Mouse (Mus musculus): ENCODE measurements around the gene Btg3.

Gene Btg3

DNA sequence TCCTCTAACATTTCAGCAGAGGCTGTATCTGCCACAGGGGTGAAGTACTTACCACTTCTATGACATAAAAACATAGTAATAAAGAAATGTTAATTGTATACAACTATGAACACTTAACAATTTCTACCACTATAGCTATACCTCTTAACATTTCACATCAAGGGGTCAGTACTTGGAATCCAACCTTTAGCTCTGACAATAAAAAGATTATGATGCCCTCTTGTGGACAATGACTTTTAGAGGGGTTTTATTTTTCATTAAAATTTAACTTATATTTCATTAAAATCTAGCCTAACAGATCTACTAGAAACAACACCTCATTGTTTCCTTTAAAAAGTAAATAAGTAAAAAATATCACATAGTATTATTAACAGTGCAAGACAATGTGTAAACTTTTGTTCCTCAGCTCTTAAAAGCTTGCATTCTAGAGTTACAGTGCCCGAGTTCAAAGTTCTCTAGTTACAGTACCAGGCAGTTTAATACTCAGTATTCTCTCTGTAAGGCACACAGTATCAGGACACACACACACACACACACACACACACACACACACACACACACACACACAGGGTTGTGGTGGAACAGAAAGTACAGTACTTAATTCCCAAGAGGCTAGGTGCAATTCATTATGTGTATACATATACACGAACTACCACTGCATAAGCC, 30.2 kb downstream of the Btg3 start:
- no peak for DNase-seq (ENCODE audit: low spot score)

DNA sequence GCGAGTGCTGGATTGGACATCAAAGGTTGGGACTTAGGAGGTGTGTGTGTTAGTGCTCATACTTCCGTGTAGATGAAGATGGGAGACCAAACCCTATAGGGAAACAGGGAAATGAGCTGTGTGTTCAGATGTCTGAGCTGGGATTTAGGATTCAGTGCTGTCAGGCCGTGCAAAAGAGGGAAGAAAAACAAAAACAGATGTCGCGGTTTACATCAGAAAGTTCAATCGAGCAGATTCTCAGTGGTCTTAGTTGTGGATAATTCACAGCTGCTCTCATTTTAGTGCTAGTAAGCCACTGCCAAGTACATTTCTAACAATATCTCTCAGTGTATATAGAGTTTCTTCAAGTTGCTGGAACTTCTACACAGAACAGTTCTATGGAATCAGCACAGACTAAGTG, 33.2 kb downstream of the Btg3 start:
- no peak for DNase-seq (ENCODE audit: low spot score)

DNA sequence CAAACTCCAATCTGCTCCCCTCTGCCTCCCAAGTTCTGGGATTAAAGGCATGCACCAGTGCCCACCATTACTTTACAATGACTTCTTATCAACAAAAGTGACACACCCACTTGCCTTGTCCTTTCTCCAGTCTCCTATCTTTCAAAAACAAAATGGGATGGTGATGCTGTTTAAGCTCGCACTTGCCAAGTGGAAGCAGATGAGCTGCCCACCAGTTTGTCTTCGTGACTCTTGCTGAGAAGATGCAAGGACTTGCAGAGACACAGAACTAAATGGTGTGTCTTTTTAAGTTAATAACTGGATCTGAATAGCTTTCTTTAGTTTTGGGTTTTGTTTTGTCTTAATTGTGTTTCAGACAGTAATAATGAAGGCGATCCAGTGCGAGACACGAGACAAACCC, 34.2 kb downstream of the Btg3 start:
- DNase-seq (ENCODE audit: low spot score) = no peak

DNA sequence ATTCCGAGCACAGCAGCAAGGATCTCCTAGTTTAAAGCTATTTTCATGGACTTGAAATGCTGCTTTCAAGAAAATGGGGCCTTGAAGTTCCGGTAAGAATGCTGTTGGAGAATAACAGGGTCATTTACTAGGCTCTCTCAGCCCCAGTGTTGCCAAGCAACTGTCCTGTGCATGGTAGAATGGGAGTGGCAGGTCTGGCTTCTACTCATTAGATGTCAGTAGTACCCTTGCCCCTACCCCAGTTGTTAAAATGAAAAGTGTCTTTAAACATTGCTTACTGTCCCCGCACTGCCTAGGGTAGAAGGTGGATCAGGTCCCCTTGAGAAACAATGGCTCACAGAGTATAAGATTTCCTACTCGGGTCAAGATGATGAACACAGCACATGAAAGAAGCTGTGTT, 35.6 kb downstream of the Btg3 start:
- no peak for DNase-seq (ENCODE audit: low spot score)

DNA sequence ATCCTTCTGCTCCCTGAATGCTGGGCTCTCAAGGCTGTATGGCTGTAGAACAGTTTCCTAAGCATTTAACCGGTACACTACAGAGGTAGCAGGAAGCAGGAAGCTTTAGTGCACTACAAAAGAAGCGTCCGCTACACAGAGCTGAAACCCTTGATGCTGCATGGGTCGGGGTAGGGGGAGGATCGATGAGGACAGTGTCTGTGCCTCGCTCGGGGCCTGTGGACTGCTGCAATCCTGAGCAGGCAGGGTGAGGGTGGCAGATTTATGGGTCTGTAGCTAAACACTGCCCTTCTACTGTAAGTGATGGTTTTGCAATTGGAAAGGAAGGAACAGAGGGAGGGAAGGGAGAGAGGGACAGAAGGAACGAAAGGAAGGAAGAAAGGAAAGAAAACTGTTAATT, 39.8 kb downstream of the Btg3 start:
- DNase-seq (ENCODE audit: low spot score) = no peak

DNA sequence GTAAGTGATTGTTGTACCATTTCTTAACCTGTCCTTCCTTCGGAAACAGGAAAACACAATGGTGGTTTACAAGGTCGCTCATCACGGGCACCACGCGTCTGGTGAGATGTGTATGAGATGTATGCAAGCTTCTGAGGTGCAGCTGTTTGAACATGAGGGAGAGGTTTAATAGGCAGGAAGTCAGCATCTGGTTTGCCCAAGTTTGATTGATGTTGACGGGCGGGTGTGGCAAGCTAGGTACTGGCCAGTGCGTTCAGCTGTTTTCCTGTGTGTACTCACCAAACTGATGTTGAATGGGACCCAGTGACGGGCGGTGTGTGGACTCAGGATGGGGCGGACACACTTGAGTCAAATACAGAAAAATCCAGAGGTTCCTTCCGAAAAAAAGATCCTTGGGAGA, 49.0 kb downstream of the Btg3 start:
- no peak for DNase-seq (ENCODE audit: low spot score)

DNA sequence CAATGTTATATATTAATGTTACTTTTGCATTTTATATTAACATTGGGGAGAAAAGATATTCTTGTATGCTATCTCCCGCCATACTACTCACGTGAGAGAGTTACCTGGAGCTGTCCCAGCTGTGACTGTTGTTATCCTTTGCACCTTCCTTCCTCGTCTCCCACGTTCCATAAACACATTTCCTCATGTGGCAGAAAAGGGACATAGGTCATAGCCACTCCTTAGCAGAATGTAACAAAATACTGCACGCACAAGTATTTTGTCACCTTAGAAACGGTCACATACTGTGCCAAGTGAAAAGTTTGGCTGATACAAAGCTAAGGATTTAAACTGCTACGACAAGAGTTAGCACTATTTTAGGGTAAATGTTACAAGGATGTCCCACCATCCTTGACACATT, 49.4 kb downstream of the Btg3 start:
- DNase-seq (ENCODE audit: low spot score) = no peak

DNA sequence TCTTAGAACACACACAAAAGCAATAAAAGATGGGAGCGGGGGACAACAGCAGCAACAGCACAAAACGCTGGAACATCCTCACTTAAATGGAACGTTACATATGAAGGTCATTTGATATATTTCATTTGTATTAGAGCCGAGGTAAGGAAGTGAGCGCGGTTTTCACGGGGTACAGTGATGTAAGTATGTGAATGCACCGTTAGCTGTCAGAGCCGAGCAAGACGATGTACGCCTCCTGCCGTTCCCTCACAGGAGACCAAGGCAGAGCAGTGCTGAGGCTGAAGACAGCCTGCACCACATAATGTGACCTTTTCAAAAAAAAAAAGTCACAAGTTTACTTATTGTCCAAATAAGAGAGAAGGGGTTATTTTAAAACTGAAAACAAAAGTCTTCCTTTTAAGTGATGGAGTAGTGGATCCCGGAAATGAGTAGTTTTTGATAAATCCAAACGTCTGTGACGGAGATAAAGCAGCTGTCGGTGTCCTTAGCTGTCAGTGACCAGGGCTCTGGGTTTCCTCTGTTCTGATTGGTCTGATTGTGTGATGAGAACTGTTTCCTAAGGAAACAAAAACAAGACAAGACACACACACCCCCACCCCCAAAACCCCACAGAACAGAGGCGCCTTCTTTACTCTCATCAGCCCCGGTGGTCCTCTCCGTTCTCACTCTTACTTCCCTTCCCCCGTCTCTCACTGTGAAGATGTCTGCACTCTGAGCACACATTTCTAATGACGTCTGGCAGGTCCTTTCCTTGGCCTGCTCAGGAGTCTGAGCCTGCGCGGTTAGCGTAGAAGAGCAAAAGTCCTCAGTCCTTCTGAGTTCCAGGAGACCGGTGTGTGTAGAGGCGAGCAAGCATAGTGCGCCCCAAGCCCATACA, 50.8 kb downstream of the Btg3 start:
- DNase-seq (ENCODE audit: low spot score) = no peak

DNA sequence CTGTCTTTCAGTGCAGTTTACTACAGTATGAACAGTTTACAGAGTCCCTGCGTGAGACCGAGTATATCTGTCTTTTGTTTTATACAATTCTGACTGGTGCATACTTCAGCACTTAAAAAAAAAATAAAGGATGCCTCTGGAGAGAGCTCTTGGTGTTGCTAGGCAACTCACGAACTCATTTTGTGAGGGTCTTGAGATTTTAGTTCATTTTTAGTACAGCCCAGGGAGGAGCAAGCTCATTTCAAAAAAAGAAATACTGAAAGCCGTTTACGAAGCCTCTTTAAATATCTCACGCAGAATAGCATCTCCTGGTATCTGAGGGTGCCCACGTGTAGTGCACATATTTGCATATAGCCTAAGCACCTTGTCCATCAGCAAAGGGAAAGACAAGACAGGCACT, 54.9 kb downstream of the Btg3 start:
- DNase-seq (ENCODE audit: low spot score) = no peak

DNA sequence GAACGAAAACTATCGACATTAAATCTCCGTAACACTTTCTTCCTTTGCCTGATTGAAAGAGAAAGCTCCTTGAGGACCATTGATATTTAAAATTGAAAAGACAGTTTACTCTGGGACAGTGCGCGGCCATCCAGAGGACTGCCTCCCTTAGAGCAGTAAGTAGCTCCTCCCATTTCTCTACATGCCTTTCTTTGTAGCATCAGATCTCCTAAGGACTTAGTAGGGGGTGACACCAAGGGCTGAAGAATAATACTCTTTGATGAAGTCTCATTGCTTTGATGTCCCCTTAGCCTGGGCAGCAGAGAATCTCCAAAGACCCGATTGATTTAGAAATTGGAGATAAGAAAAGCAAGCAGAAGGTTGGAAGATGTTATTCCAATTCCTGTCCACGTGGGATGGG, 55.4 kb downstream of the Btg3 start:
- no peak for DNase-seq (ENCODE audit: low spot score)

DNA sequence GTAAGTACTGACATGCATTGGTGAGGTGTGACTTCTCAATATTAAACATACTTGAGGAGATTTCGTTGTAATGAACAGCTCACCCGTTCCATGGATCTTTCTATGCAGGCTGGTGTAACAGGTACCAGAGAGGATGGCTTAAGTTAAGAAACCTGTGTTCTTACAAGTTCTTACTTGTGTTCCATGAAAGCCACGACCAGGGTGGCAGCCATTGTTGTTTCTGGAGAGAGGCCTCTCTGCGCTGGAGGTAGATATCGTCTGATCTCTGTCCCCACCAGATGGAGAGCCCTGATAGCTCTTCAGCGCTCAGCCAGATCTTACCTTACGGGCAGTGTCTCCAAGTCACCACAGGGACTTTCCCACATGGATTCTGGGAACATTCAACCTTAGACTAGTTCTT, 57.3 kb downstream of the Btg3 start:
- DNase-seq (ENCODE audit: low spot score) = no peak

DNA sequence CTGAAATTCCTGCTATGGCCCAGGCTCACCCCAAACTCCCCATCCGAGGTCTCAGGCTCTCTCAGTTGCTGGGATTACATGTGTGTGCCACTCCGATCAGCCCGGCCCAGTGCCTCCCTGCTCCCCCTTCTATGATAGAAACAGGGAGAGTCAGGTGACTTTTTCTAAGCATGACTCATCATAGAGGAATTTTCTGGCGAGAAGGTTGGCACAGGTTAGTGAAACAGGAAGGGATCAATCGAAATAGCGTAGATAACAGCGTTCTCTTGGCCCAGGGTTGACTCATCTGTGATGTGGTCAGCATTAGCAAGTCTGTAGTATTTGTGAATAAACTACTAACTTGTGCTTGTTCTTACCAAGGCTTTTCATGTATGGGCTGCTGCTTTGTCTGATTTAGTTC, 59.0 kb downstream of the Btg3 start:
- DNase-seq (ENCODE audit: low spot score) = no peak

DNA sequence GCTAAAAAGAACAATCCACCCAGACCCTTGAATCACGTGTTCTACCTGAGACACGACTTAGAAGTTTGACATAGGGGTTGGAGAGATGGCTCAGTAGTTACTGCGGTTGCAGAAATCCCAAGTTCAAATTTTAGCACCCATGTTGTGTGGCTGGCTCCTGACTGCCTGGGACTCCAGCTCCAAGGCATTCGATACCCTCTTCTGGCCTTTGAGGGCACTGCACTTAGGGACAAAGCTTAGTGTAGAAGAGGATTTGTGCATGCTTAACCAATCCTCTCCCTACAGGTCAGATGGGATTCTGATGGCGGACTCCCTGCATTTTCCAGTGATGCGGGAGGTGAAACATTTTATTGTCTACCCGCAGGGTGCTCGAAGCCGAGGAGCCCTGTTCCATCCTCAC, 60.1 kb downstream of the Btg3 start:
- DNase-seq (ENCODE audit: low spot score) = no peak

DNA sequence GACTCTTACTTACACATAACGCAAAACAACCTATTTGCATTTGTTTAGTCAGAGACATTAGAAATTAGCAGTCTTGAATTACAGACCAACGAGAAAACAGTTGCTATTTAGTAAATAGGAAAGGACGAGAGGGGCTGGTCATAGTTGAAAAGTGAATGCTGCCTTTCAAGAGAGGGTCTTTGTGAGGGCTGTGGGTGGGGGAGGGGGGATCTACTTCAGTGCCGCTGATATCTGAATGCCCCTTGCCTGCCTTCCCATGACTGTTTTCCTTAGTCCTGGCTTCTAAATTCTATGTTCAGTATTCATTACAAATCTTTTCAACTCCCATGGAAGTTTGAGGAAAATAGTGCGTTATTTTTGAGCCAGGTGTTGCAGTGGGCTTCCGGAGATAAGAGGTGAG, 63.0 kb downstream of the Btg3 start:
- no peak for DNase-seq (ENCODE audit: low spot score)

DNA sequence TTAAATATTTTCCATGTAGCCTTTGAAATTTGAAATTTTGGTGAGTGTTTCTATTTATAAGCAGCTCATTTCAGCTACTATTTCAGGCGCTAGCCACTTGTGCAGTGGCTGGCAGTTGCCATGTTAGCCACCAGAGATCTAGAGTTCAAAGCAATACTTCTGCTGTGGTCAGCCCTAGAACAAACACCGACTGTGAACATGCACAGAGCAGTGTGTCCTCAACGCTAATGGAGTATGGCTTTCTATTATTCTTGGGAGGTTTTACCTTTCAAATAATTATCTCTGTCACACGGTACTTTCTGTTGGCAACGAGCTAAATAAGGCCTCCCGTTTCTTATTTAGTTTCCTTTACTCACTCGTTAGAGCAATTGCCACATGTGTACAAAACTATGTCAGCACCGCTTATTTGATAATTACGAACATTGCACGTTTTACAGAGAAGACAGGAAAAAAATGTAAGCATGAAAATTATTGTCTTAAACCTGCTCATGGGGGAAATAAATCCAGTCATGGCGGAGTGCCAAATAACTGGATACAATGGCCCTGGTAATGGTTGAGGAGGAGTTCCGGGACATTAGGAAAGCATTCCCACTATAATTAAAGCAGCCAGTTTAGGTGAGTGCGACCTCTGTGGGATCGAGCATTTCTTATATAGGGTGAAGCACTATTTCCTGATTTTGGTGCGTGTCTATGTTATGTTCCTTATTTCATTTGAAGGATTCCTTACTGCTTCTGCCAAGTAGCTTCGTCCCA, 63.7 kb downstream of the Btg3 start:
- no peak for DNase-seq (ENCODE audit: low spot score)

DNA sequence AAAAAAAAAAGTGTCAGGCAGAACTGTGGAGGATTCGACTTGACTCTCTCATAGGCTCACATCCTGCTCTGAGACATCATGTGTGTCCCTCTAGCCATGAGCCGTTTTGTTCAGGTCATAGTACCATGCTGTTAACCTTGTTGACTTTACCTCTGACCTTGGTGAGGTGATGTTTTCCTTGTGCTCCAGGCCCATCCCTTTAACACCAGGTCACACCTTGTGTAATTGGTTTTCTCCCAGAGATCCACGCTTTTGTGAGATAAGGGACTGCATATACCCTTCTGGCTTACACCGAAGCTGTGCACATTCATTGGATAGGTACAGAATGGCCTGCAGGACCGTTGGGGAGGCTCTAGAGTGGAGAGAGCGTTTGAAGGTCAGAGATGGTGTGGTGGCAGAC, 67.7 kb downstream of the Btg3 start:
- DNase-seq (ENCODE audit: low spot score) = no peak

DNA sequence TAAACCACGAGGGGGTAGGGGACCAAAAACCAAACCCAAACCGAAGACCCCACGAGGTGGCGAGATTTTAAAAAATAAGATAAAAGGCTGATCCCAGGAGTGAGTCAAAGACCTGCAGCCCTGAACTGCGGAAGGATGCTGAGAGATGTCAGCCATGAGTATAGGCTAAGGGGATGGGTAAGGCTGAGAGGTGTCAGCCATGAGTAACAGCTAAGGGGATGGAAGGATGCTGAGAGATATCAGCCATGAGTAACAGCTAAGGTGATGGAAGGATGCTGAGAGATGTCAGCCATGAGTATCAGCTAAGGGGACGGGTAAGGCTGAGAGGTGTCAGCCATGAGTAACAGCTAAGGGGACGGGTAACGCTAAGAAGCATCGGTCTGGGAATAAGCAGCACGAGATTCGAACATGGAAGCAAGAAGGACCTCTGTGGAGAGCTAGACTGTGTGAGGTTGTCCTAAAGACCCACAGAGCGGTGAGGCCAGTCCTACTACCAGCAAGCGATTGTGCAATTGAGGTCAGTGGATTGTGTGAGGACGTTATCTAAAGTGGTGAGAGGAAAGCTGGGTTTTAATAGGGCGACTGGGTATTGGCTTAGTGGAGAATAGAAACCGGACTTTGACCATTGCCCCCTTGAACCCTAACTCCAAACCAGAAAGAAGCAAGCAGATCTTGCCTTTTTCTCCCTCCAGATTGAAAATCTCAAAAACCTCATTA, 69.4 kb downstream of the Btg3 start:
- no peak for DNase-seq (ENCODE audit: low spot score)

DNA sequence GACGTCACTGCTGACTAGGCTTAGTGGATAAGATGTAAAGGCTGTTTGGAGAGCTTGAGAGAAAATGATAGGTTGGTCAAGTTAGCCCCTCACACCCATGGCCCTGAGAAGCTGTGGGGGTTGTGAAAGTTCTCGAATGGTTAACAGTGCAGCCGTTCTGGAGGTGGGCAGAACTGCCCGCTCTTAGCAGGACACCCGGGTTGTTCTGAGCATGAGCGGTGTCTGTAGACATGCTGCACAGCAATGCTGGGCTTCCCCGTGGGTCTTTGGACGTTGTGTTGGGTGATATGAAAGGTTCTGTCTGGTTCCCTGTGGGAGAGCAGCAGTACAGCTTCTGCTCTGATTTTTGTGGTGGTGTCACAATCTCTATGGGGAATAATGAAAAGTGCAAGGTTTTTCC, 70.4 kb downstream of the Btg3 start:
- DNase-seq (ENCODE audit: low spot score) = no peak

DNA sequence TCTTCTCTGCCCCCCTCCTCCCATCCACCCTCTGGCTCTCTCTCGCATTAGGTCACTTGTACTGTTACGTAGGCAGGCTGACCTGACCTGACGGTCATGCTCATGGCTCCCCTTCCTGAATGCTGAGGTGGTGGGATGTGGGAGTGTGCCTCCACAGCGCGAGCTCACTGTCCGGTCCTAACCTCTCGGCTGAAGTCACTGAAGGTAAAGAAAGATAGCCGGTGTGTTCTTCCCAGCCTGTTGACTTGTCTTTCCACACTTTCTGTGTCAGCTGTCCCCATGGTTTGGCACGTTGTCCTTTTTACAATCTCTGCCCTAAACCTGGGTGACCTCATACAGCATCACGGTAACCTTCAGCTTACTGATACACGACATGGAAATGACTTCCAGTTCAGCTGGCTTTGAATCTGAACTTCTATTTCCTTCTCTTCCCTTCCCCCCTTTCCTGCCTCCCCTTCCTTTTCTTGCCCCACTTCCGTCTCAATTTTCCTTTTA, 71.3 kb downstream of the Btg3 start:
- DNase-seq (ENCODE audit: low spot score) = no peak

DNA sequence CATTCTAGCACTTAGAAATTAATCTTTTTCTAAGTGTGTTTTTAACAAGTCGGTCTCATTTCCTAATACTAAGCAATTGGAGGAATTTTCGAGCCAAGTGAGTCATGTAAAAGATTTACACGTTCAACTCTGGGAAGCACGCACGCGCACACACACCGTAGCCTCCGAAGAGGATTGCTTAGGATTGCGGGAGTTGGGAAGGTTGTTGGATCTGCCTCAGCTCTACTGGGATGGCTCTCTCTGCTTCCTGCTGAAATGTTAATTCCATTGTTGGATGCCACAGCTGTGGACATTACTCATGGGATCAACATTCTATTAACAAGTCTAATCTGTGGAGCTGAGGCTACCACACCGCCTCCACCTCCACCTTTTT, 74.3 kb downstream of the Btg3 start:
- no peak for DNase-seq (ENCODE audit: low spot score)

DNA sequence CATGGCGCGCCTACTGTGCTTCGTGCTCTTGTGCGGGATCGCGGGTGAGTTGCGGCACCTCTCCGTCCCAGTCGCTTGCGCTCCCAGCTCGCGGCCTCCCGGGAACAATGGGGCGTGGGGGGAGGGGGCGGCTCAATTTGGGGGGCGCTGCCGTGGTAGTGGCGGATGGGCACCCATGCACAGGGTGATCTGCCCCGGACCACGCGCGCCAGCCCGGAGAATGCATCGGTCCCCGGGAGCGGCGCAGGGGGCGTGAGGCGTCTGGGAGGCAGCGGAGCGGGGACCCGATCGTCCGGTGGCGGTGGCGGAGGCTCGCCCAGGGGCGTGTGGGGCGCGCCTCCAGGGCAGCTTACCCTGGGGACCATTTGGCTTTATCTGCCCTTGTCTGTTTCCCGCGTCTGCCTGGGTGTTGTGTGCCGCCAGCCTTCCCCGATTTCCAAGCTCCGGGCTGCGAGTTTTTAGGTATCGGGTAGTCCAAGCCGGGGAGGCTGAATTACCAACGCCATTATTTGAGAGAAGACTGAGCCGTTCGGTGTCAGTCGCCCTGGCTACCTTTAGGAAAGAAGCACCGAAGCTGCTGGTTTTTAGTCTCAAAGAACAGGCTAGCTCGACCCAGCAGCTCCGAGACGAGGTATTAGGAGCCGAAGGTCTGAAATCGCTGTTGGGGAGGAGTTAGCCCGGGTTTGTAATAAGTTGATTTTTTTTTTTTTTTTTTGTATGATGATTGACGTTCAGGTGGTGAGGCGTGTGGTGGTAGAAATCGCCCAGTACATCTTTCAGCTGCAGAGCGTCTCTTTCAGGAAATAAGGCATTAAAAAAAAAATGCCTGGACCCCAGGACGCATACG, 74.9 kb downstream of the Btg3 start:
- no peak for DNase-seq (ENCODE audit: low spot score)

Data from MN1 (cell line).